Mouse (Mus musculus): ENCODE measurements around the gene Muc3. TPM values are rescaled to one million over a fixed set of nuclear protein-coding genes. Genes with fewer than 3 reads are reported as not detected.

The Muc3 gene
- polyA plus RNA-seq, 1 experiment from 2014 or later = 0.24 TPM

DNA sequence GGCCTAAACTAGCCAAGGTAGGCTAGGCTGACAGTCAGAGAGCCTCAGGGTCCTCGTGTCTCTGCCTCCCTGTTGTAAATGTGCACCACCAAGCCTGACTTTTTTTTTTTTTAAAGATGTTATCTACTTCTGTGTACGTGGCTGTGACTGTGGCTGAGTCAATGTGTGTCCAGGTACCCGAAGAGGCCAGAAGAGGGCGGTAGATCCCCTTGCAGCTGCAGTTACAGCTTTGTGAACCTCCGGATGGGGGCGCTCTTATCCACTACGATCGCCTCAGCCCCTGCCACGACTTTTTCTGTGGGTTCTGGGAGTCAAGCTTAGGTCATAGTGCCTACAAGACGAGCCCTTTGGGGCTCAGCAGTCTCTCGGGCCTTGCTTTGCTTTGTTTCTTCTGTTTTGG, 10.3 kb upstream of the Muc3 start:
- no peaks in the 10 kb centered on the region for H3K27me3 ChIP-seq (ENCODE audit: insufficient read depth, low read length)
- DNase-seq (ENCODE audit: low spot score) (peak; percentile 18), ATAC-seq (replicated peaks; ENCODE audit: low FRiP score, low read depth) (no peak)
- WGBS = 36% methylated on average over 11 of the region's 11 CpGs
- H3K4me1 ChIP-seq (replicated peaks; ENCODE audit: insufficient read depth, low read length) = no peaks in the 10 kb centered on the region
- H3K4me2 ChIP-seq (ENCODE audit: low read length) = no peak overlapping the region
- no peak overlapping the region for H3K9ac ChIP-seq (ENCODE audit: low read depth, low read length)
- peak; percentile 70 for TF ChIP-seq CTCF (IDR thresholded peaks at IDR 0.05; ENCODE audit: low read depth)
- H3K36me3 ChIP-seq (ENCODE audit: insufficient read depth, low read length) = no peaks in the 10 kb centered on the region
- no peak overlapping the region for H3K4me3 ChIP-seq (replicated peaks; ENCODE audit: low read depth, low read length)
- H3K9me3 ChIP-seq (replicated peaks; ENCODE audit: low read length) = no peaks in the 10 kb centered on the region
- H3K27ac ChIP-seq = no peak overlapping the region

DNA sequence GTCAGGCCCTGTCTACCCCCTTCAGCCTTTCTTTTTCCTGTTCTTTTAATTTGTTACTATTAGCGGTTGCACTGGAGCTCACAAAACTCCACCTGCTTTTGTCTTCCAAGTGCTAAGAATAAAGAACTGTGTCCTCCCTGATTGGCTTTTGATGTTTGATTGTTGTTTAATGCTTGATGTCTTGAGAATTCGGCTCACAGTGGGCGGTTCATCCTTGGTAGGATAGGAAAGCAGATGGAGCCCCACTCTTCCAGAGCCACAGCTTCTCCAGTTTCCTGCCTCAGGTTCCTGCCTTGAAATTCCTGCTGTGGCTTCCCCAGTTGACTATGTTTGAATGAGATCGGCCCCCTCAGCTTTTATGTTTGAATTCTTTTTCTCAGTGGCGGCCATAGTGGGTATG, 4.2 kb upstream of the Muc3 start:
- H3K4me1 ChIP-seq (replicated peaks; ENCODE audit: insufficient read depth, low read length) = no peaks in the 10 kb centered on the region
- H3K4me2 ChIP-seq (ENCODE audit: low read length) = no peak overlapping the region
- WGBS = 89% methylated on average over 5 of the region's 5 CpGs
- no peaks in the 10 kb centered on the region for H3K9me3 ChIP-seq (replicated peaks; ENCODE audit: low read length)
- H3K9ac ChIP-seq (ENCODE audit: low read depth, low read length) = no peak overlapping the region
- no peak for DNase-seq (ENCODE audit: low spot score)
- no peak for TF ChIP-seq CTCF (IDR thresholded peaks at IDR 0.05; ENCODE audit: low read depth)
- H3K4me3 ChIP-seq (replicated peaks; ENCODE audit: low read depth, low read length) = no peak overlapping the region
- no peaks in the 10 kb centered on the region for H3K27me3 ChIP-seq (ENCODE audit: insufficient read depth, low read length)
- no peaks in the 10 kb centered on the region for H3K36me3 ChIP-seq (ENCODE audit: insufficient read depth, low read length)
- no peak overlapping the region for H3K27ac ChIP-seq
- ATAC-seq (replicated peaks; ENCODE audit: low FRiP score, low read depth) = no peak

GRCm38 (mm10) chr5:137152623-137153022, 3.5 kb upstream of the Muc3 start:
- ATAC-seq (replicated peaks; ENCODE audit: low FRiP score, low read depth) (no peak), DNase-seq (ENCODE audit: low spot score) (no peak)
- Histone ChIP-seq H3K4me1 (replicated peaks; ENCODE audit: insufficient read depth, low read length) (no peaks in the 10 kb centered on the region), H3K4me2 (ENCODE audit: low read length) (no peak overlapping the region), H3K9me3 (replicated peaks; ENCODE audit: low read length) (no peaks in the 10 kb centered on the region), H3K4me3 (replicated peaks; ENCODE audit: low read depth, low read length) (no peak overlapping the region), H3K27ac (no peak overlapping the region), H3K9ac (ENCODE audit: low read depth, low read length) (no peak overlapping the region), H3K27me3 (ENCODE audit: insufficient read depth, low read length) (no peaks in the 10 kb centered on the region), H3K36me3 (ENCODE audit: insufficient read depth, low read length) (no peaks in the 10 kb centered on the region)
- no peak for TF ChIP-seq CTCF (IDR thresholded peaks at IDR 0.05; ENCODE audit: low read depth)
- 73% methylated on average over 2 of the region's 2 CpGs for WGBS

GRCm38 (mm10) chr5:137140836-137141235, 8.3 kb downstream of the Muc3 start:
- DNase-seq (ENCODE audit: low spot score) (no peak), ATAC-seq (replicated peaks; ENCODE audit: low FRiP score, low read depth) (no peak)
- H3K27ac ChIP-seq = no peak overlapping the region
- H3K36me3 ChIP-seq (ENCODE audit: insufficient read depth, low read length) = no peaks in the 10 kb centered on the region
- H3K27me3 ChIP-seq (ENCODE audit: insufficient read depth, low read length) = no peaks in the 10 kb centered on the region
- WGBS = 24% methylated on average over 3 of the region's 3 CpGs
- H3K4me1 ChIP-seq (replicated peaks; ENCODE audit: insufficient read depth, low read length) = no peaks in the 10 kb centered on the region
- H3K9ac ChIP-seq (ENCODE audit: low read depth, low read length) = no peak overlapping the region
- no peak for TF ChIP-seq CTCF (IDR thresholded peaks at IDR 0.05; ENCODE audit: low read depth)
- H3K4me2 ChIP-seq (ENCODE audit: low read length) = no peak overlapping the region
- H3K4me3 ChIP-seq (replicated peaks; ENCODE audit: low read depth, low read length) = no peak overlapping the region
- no peaks in the 10 kb centered on the region for H3K9me3 ChIP-seq (replicated peaks; ENCODE audit: low read length)

DNA sequence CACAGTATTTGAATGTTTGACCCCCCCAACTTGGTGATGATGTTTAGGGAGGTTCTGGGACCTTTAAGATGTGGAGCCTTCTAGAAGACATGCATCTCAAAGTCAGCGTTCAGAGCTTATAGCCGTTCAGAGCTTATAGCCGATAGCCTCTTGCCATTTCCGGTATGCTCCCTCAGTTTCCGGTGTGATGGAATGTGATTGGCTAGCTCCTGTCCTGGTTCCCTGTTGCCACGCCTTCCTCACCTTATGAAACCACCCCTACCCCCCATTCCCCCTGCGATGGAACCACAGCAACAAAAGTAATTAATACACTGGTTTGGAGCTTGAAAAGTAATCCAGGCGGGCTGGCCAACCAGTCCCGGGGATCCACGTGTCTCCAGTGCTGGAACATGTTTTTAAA, 10.1 kb downstream of the Muc3 start:
- ATAC-seq (replicated peaks; ENCODE audit: low FRiP score, low read depth) = no peak
- WGBS = 84% methylated on average over 10 of the region's 10 CpGs
- no peak for TF ChIP-seq CTCF (IDR thresholded peaks at IDR 0.05; ENCODE audit: low read depth)

DNA sequence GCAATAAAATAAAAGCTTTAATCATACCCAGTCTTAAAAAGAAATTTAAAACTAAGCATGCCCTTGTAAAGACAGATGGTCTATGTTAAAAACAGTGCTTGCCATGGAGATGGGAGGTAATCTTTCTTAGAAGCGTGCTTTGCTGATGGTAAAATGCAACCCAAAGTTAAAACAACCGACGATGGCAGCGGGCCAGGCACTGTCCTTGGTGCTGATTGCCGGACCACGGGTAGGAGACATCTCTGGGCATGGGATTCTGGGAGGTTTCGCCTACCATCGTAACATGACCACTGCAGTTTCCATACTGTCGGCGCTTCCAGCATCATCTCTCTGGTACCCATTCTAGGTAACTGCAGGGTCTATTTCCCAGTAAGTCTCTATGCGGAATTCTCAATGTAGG, 14.2 kb downstream of the Muc3 start:
- H3K4me1 ChIP-seq (replicated peaks; ENCODE audit: insufficient read depth, low read length) = no peaks in the 10 kb centered on the region
- WGBS = 23% methylated on average over 11 of the region's 11 CpGs
- no peaks in the 10 kb centered on the region for H3K9me3 ChIP-seq (replicated peaks; ENCODE audit: low read length)
- no peak overlapping the region for H3K9ac ChIP-seq (ENCODE audit: low read depth, low read length)
- ATAC-seq (replicated peaks; ENCODE audit: low FRiP score, low read depth) (no peak), DNase-seq (ENCODE audit: low spot score) (peak; percentile 61)
- no peaks in the 10 kb centered on the region for H3K27me3 ChIP-seq (ENCODE audit: insufficient read depth, low read length)
- no peak overlapping the region for H3K4me3 ChIP-seq (replicated peaks; ENCODE audit: low read depth, low read length)
- no peak overlapping the region for H3K4me2 ChIP-seq (ENCODE audit: low read length)
- H3K36me3 ChIP-seq (ENCODE audit: insufficient read depth, low read length) = no peaks in the 10 kb centered on the region
- TF ChIP-seq CTCF (IDR thresholded peaks at IDR 0.05; ENCODE audit: low read depth) = no peak
- no peak overlapping the region for H3K27ac ChIP-seq

More for the DNA sequence above, 10.1 kb downstream of the Muc3 start:
- Histone ChIP-seq H3K9ac (ENCODE audit: low read depth, low read length) (no peak overlapping the region), H3K4me1 (replicated peaks; ENCODE audit: insufficient read depth, low read length) (no peaks in the 10 kb centered on the region), H3K27me3 (ENCODE audit: insufficient read depth, low read length) (no peaks in the 10 kb centered on the region), H3K4me2 (ENCODE audit: low read length) (no peak overlapping the region), H3K9me3 (replicated peaks; ENCODE audit: low read length) (no peaks in the 10 kb centered on the region), H3K4me3 (replicated peaks; ENCODE audit: low read depth, low read length) (no peak overlapping the region), H3K27ac (no peak overlapping the region), H3K36me3 (ENCODE audit: insufficient read depth, low read length) (no peaks in the 10 kb centered on the region)
- no peak for DNase-seq (ENCODE audit: low spot score)

DNA sequence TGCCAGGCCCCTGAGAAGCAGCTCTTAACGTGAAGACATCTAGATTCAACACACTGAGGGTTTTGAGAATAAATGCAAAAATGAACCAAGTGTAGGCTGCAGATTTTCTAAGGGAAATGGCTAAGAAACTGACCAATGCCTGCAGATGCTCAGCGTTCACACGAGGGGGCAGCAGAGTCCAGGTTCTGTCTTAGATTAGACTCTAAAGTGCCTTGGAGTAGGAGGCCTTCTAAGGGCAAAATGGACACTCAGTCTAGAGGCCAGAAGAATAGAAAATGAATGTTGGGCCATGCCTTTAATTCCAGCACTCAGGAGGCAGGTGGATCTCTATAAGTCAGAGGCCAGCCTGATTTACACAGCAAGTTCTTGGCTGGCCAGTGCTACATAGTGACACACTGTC, 17.6 kb downstream of the Muc3 start:
- no peaks in the 10 kb centered on the region for H3K4me1 ChIP-seq (replicated peaks; ENCODE audit: insufficient read depth, low read length)
- DNase-seq (ENCODE audit: low spot score) = peak; percentile 91
- no peak overlapping the region for H3K4me3 ChIP-seq (replicated peaks; ENCODE audit: low read depth, low read length)
- no peaks in the 10 kb centered on the region for H3K36me3 ChIP-seq (ENCODE audit: insufficient read depth, low read length)
- WGBS = 0% methylated on average over 3 of the region's 3 CpGs
- H3K27ac ChIP-seq = no peak overlapping the region
- no peaks in the 10 kb centered on the region for H3K9me3 ChIP-seq (replicated peaks; ENCODE audit: low read length)
- no peak overlapping the region for H3K9ac ChIP-seq (ENCODE audit: low read depth, low read length)
- H3K27me3 ChIP-seq (ENCODE audit: insufficient read depth, low read length) = no peaks in the 10 kb centered on the region
- peak; percentile 97 for TF ChIP-seq CTCF (IDR thresholded peaks at IDR 0.05; ENCODE audit: low read depth)
- no peak; the same call in 1 of the 2 replicates for ATAC-seq (replicated peaks; ENCODE audit: low FRiP score, low read depth)
- H3K4me2 ChIP-seq (ENCODE audit: low read length) = no peak overlapping the region

Measured in kidney, postnatal 0 days (tissue).